Mouse (Mus musculus): ENCODE measurements at regions not wholly inside any gene's neighbourhood (a gene's known extent, or its start where the extent isn't known, plus 50 kb on each side); places are given as distances from the start of the nearest gene placed in this dataset.

DNA sequence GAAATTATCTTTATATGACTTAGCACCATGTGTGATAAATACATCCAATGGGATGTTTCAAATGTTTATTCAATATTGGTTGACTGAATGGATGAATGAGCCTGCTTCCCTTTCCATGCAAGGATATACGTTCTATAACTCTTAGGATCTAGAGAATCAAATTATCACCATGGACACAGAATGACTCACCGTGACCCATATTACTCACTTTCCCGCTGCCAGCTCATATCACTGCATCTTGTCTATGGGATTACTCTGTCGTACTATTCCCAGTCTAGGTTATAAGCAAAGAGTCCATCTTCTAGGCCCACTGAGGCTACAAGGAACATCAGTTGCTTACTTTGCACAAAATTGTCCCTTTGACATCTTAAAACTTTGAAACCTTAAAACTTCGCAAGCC is 141.0 kb upstream of the Thbs1 start:
- DNase-seq: no peak

DNA sequence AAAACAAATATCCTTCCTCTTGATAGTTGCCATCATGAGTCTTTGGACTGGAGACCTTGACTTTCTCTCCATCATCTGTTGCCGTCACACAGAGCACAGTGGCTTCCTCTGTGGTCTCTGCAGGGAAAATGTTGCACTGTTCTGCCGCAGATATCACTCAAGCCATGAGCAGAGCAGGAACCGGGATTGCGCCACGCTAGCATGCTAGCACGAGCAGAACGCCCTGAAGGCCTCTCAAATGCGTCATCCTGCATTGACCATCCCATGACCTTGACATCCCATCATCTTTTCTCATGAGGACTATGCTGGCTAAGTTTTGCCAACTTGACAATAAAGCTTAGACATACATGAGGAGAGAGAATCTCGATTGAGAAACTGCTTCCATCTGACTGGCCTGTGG is 134.6 kb upstream of the Thbs1 start:
- DNase-seq: no peak

DNA sequence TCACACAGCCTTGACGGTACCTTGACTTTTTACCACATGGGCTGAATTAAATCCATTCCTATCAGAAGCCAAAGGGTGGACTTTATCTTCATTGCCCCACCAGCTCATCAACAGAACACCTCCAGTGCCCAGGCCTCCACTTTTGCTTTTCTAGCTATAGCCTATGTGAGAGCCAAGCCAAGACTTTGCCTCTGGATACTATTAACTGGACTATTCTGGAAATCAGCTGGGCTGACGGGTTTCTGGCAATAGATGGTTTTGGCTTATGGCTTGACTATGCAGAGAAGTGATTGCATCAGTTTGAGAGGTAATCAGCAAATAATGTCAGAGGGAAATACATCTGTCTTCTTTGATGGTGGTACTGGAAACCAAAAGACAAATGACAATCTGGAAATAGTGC is 130.8 kb upstream of the Thbs1 start:
- DNase-seq: no peak

DNA sequence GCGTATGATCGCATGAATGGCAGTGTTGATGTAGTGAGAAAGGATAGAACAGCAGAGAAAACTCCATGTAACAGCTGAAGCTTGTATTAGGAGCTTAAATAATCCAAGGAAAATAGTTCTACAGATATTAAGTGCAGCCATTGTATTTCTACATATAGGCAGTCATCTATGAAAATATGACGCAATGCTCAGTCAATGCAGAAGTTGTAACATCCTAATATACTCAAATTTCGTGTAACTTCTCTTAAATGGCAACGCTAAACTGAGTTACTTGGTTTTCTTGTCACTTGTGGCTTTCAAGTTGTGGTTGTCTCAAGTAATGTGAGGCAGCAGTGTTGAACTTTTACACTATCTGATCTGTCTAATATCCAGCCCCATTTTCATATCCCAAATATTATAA is 127.1 kb upstream of the Thbs1 start:
- no peak for DNase-seq

DNA sequence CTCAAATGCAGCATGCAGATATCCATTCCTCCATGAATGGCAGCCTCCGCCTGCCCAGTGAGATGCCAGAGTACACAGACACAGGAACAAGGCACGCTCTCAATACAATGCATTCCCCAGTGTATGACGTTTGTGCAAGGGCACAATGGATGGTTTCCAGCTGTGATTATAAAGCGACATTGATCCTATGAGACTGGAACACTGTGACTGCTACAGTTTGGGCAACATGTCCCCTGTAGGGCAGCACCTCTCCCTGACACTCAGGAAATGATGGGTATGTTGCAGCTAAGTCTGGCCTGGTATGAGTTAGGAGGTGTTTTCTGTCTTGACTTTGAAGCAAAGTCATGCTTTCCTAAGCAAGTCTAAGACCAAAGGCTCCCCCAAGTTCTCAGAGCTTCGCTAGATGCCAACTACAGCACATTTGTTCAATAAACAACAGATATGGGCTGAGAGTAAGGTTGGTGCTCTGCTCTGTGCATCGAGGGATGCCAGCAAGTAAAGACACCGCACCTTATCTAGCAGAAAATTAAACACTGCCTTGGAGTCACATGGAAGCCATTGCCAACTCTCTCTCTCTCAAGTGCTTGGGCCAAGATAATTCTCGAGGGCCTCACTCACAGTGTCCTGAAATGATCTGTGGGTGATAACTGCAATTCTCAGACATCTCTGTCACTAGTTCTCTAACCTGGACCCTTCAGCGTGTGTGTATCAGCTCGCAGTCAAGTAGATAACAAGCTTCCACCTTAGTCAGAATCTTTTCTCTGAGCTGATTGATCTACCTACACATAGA is 124.1 kb upstream of the Thbs1 start:
- no peak for DNase-seq

DNA sequence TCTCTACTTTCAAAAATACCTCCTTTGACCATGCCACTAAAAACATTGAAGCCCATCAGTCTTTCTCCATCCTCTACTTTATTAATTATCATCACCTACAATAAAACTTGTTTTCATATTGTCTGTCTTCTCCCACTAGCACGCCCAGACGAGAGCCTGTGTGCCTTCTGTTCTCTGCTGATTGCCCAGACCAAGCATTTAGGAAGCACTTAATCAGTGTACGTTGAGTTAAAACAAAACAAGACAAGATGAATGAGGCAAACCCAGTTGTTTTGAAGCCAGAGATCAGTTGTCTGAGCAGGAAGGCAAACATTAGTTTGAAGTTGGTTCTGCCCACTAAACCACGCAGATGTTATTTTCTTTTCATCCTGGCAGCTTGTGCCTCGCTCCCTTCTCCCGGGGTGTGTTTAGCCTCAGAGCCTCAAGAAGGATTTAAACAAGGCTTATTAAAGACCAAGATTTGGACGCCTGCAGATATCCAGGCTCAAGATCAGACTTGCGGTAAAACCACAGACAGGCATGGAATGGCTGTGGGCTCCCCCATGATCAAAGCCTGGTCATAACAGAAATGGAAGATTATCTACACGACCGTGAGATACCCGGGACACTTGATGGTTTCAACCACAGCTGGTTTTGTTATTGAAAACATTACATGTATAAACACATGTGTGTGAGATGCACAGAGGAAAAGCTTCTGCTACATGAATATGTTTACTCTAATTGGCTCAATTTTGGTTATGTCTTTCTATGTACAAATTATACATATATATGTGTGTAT is 123.1 kb upstream of the Thbs1 start:
- no peak for DNase-seq

DNA sequence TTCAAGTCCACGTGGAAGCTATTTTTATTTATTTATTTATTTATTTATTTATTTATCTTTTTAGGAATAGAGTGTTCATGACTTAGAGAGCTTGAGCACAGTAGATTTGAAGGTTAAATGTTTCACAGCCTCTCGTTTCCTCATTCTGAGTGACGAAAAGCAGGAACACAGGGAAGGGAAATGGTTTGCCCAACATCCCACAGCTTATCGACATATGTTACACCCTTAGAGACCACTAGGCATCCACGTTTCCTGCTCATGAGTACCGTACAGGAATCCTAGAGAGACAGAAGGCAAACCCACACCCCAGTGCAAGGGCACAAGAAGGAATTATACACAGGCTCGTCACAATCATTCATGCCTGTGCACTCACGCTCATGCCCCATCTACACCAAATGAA is 122.5 kb upstream of the Thbs1 start:
- no peak for DNase-seq

DNA sequence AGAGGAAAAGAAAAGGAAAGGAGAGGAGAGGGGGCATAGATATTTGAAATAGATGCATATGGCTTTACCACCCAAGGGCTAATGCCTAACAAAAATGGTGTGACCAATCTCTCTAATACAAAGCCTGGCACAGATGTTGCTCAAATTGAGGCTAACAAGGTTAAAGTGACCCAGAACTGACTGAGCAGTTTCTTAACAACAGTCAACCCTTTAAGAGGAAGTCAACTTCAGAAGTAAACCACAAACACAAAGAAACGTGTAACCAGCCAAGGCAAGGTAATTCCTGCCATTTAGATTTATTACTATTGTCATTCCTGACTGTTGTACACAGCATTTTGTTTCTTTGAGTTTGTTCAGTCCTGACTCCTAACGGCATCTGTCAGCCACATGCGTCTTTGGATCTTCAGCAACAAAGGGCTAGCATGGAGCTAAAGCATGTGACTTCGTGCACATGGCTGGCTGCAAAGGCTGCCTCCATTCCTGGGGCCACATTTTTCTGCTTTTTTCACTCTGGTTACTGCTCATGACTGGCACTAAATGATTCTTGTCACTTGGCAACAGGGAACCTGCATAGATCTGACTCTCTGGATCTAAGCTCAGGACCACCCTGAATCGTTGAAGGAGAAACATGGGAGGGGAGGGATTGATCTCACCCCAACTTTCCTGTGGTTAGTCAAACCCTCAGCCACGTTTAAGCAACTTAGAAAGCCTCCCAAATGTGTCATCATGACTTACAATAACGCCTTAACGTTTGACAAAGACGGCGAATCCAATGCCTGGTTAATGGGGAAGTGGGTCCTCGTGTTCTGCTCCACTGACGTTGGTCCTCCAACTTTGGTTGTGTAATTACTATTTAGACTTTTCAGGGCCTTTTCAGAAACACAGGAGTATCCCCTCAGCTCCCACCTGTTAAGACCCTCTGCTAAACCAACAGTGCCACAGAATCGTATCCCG is 115.3 kb upstream of the Thbs1 start:
- DNase-seq: no peak

DNA sequence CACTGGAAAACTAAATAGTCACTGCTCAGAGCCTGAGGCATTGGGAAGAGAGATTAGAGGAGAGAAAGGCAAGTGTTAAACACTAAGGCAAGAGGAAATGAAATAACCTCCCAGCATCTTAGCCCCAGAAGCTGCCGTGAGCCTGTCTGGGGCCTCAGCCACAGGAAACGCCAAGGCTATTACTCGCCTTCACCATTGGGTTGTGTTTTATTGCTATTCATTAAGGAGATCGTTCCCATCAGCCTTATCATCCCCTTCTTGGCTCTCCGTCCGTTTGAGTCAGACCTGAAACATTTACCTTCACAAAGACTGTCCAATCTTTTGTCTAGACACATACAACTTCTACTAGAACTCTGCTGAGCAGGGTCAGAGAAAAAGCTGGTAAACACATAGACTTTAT is 112.0 kb upstream of the Thbs1 start:
- DNase-seq: no peak

DNA sequence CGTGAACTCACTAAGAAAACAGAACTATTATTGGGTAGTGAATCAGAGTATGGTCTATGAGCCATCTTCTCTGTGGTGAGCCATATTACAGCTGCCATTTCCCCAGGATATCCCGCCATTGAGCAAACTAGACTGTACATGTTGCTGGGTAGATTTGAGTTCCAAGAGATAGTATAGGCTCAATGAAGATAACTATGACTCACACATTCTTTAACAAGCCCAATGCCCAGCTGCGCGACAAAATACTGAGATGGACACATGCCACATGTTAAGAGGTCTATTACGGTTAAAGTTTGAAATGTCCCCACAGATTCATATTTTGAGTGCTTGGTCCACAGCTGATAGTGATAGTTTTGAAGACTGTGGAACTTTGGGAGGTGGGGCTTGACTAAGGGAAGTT is 107.5 kb upstream of the Thbs1 start:
- DNase-seq: no peak

DNA sequence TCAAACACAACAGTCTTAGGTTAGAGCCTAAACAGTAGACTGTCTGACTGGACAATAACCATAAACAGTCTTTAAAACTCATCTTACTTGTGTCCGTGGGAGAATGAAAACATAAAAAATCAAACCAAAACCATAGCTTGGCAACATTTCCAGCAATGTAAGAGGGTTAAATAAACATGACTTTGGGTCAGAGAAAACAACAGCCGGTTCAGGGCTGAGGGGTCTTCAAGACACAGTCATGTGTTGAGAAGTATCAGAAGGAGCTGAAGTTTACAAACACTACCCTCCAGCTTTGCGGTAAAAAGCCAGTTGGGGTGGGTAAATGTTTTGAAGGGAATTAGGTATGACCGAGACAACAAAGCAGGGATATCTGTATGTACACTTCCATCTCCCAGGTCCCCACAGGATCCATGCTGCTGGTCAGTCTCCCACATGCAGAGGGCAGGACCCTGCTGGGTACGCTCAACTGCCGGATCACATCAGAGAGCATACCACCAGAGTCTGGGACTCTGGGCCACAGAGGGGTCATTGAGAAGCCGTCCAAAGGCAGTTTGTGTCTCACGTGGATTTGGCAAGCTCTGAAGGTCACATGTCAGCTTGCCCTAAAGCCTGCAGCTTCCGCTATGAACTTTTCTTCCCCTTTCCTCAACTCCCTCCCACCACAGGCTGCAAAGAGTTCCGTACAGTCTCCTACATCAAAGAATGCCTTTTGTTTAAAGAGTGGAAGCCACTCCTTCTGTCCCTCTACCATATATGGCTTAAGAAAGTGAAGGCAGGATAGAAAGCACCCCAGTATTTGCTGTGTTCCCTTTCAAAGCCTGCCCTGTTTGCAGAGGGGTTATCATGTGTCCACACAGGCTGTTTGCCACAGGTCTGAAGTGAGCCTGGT is 103.9 kb upstream of the Thbs1 start:
- no peak for DNase-seq

DNA sequence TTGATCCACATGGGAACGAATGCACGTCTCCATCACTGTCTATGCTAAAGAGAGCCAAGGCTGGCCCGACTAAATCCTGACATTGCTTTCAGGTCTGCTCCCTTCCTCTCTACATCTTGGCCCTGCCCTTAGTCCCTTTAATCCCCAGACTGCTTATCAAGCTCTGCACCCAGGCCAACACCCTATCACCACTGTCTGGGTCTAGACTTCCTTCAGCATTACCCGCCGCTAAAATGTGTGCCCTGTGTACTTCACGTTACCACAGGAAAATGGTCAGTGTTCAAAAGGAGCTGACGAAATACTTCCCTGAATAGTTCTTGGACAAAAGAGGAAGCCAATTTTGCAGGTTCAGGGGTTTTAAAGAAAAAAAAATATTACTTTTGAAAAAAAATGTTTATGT is 100.0 kb upstream of the Thbs1 start:
- DNase-seq: no peak

DNA sequence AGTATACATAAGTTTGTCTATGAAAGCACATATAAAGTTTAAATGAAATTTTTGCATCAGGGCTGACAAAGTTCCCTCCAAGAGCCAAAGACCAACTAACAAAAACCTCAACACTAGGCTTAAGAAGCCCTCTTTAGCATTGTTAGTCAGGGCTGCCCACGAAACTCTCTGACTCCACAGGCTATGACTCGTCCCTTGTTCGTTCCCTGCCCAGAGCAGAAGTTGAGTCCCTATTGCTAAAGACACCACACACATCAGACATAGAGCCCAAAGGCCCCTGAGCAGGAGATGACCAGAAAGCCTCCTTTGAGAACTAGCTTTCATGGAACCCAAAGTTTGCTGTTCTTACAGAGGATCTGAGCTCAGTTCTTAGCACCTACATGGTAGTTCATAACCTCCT is 99.5 kb upstream of the Thbs1 start:
- no peak for DNase-seq

DNA sequence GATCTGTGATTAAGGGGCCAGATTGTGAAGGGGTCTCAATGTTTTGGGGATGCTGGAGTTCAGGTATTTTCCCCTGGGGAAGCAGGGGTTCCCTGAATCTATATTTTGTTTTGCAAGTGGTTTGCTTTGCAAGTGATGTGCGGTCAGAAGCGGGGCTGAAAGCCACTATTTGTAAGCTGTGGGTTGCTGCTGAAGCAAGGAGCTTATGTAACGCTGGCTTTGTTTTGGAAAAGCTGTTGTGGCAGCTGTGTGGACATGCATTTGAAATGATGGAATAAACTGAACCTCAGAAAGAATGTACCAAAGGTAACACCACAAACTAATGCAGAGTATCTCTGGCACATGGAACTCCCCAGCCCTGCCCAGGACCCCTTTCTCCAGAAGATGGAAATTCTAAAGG is 98.5 kb upstream of the Thbs1 start:
- no peak for DNase-seq

DNA sequence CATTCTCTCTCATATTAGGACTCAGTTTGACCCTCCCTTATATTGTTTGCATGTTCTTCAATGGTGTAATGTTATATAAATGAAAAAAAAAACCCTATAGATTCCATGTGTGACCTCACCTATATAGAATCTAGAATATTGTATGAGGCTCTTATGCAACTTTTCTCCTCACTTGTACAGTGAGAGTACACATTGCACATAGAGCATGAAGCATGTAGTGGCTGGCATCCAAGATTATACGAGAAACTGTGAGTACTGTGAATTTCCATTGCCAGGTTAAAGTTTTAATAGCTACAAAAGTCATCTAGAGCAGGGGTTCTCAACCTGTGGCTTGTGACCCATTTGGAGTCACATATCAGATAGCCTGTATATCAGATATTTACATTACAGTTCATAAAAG is 96.5 kb upstream of the Thbs1 start:
- DNase-seq: no peak

DNA sequence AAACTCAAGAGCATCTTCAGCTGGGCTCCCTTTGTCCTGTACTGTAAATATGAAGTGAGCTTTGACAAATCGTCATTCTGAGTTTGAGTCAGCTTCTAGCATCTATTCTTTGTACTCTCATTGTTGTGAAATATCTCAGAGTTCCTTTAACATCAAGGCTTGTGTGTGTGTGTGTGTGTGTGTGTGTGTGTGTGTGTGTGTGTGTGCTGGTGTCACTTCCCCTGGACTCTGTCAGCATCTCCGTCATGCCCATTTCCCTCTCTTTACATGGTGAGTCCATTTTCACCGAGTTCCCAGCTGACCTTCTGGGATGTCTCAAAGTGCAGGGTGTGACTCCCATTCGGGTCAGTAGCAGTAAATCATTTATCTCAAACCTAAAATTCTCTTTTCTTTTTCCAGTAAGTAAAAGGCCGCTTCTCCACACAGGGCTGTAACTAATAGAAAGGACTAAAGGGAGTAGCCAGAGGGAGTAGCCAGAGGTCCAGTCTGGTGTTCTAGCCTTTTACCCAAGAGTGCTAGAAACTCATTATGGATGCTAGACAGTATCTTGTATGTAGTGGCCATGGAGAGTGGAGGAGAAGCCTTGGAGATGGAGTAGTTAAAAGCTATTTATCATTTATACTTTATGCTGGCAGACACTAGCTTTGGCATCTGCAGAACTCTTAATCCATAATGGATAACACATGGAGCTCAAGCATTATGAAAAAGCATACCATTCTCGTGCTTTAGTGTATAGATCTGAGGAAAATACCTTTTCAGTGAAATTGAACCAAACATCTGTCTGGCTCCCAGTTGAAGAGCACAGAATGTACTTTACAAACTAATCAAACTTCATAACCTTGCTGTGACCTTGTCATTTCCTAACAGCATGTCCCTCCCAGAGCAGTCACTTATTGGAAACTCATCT is 85.6 kb upstream of the Thbs1 start:
- no peak for DNase-seq

DNA sequence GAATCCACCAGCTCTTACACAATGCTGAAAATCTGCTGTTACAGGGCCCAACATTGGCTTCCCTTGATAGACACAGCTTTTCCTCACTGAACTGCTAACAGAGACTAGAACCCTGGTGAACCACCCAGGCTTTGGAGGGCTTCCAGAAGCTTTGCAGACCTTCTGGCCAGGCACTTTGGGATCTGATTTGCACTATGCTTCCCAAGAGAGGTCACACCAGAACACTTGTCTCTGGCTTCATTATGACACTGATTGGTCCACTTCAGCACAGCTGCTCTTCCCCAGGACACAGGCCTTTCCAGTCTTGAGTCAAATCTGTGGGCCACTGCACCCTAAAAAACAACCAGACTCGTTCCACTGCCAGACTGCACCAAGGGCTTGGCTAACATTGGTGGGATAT is 82.8 kb upstream of the Thbs1 start:
- peak; percentile 9 for DNase-seq

DNA sequence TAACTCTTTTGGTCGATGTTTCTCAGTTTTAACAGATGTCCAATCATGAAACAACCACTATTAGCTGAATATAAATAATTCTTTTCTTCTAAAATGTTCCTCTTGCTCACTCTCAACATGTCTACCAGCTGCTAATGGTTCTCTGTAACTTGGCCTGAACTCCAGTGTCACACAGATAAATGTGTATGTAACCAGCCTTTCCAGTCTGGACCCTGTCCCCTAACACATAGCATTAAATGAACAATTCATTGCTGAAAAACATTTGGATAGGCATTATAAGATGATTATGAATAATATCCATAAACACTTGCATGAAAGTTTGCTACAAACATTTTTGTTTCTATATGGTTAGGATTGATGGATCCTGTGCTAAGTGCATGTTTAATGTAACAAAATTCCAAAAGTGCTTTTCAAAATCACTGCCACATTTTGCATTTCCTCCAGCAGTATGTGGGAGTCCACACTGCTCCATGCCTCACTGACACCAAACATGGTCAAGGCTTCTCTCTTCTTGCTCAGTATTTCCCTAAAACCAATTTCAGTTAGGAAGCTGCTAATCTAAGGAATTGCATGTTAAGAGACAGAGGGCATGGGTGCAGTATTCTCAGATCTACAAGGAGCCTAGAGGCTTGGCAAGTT is 82.1 kb upstream of the Thbs1 start:
- no peak for DNase-seq

DNA sequence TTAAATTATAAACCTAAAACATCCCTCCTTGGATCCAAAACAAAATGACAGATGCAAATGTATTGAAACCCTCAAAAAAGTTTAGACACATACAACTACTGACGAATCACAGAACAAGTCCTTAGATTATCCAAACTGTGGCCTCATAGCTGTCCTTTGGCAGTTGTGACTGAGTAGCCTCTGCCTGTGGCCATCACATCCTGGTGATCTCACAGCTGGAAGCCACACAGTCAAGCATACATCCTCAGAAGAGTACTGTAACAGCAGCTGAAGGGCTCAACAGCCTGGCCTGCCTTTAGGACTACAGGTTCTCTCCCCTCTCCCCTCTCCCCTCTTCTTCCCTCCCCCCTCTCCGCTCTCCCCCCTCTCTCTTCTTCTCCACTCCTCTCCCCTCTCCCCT is 80.0 kb upstream of the Thbs1 start:
- no peak for DNase-seq

DNA sequence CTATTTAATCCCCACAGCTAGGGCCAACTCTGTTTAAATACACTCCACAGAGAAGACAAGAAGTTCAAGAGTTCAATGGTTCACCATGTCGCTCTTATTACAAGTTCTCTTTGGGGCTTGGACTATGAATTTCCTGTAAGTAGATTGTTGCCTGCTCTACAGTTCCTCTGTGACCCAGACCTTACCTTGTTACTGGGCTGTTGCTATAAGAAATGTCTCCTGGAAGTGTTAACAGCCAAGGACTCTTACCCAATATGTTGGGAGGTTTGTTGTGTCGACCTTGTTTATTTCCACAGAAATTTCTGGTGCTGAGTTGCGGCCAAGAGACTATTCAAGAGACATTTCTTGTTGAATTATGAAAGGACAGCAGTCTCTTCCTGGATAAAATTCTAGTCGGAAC is 78.3 kb upstream of the Thbs1 start:
- no peak for DNase-seq
